Mouse (Mus musculus) thymus, postnatal 36 days (tissue): ENCODE measurements around the gene Dpf2.
A peak's percentile ranks its signal among the peaks of the same experiment; 100 is the strongest.
"Not testable (repeated sequence)": the region's sequence is repeated elsewhere in the genome, so short reads cannot be mapped to it uniquely, and the experiment has no call there.

Experiments
- DNase-seq, 2 experiments: peaks; one replicate each; pipeline ENCODE4 v3.0.0; 2022; ENCODE audit warnings: mixed read lengths in 2 of 2

Dpf2 gene

DNA sequence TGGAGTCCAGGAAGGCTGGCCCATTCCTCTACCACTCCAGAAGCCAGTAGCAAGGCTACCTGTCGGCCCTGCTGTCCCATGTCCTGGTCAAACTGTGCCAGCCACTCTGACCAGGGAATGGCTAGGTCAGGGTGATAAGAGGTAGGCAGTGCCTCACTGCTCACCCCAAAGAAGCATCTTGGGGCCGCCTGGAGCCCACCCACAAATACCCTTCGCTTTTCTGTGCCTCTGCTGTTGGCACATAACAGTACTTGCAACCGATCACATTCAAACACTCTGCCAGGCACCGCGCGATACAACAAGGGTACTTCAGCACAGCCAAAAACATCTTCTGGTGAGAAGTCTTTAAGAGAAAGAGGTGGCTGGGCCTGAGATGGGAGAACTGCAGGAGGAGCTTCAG, 20.5 kb downstream of the Dpf2 start:
- DNase-seq = no peak

- DNase-seq = no peak
Observed at GRCm38 (mm10) chr19:5891521-5892258, 21.1 kb downstream of the Dpf2 start.

GRCm38 (mm10) chr19:5889211-5889610, 23.6 kb downstream of the Dpf2 start:
- no peak for DNase-seq

- no peak for DNase-seq
Observed at GRCm38 (mm10) chr19:5887234-5887815, 25.5 kb downstream of the Dpf2 start.

GRCm38 (mm10) chr19:5885838-5886237, 27.0 kb downstream of the Dpf2 start:
- DNase-seq = no peak

GRCm38 (mm10) chr19:5883935-5884334, 28.9 kb downstream of the Dpf2 start:
- DNase-seq = no peak

DNA sequence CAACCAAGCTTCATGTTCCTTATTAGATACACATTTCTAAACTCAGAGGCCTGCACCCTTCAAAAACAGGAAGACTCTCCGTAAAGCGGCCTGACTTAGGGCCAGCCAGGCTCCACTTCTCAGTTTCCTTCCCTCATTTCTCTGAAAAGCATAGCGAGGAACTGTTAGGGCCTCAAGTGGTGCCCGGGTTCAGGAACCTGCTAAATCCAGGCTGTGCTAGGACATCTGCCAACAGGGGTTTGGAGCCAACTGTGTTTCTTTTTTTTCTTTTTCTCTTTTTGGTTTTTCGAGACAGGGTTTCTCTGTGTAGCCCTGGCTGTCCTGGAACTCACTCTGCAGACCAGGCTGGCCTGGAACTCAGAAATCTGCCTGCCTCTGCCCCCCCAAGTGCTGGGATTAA, 30.7 kb downstream of the Dpf2 start:
- not testable (repeated sequence) for DNase-seq

DNA sequence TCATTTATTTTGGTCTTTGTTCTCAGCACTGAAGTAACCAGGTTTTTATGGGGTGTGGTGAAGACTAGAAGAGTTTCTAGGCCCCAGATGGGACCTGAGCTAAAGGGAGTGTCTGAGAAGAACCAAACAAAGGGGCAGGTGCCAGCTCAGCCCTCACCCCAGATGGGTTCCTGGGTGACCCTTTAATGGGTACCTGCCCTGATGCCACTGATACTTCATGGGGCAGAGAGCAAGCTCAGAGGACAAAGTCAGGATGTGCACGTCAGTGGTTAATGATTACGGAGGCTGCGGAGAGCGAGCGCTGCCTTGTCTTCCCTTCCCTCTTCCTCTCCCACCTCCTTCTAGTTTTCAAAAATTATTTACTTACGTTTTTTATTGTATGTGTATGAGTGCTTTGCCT, 31.7 kb downstream of the Dpf2 start:
- DNase-seq = no peak

GRCm38 (mm10) chr19:5879735-5880134, 33.1 kb downstream of the Dpf2 start:
- no peak for DNase-seq

DNA sequence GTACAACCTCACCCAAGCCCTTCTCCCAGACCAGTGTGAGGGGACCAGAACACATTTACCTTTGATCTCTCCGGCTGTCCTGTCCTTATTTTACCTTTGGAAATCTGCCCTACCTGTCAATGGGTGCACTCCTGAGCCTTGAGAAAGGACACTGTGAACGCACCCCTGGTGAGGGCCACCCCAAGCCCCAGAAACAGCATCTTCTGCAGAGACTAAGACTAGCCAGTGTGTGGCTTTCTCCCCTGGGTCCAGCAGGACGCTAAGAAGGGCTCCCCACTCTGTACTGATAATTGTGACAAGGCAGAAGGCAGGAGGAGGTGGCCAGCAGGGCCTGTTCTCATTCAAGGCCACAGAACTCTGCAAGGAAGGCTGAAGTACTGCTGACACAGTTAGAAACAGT, 33.9 kb downstream of the Dpf2 start:
- no peak for DNase-seq

GRCm38 (mm10) chr19:5878362-5878722, 34.5 kb downstream of the Dpf2 start:
- DNase-seq = no peak

DNA sequence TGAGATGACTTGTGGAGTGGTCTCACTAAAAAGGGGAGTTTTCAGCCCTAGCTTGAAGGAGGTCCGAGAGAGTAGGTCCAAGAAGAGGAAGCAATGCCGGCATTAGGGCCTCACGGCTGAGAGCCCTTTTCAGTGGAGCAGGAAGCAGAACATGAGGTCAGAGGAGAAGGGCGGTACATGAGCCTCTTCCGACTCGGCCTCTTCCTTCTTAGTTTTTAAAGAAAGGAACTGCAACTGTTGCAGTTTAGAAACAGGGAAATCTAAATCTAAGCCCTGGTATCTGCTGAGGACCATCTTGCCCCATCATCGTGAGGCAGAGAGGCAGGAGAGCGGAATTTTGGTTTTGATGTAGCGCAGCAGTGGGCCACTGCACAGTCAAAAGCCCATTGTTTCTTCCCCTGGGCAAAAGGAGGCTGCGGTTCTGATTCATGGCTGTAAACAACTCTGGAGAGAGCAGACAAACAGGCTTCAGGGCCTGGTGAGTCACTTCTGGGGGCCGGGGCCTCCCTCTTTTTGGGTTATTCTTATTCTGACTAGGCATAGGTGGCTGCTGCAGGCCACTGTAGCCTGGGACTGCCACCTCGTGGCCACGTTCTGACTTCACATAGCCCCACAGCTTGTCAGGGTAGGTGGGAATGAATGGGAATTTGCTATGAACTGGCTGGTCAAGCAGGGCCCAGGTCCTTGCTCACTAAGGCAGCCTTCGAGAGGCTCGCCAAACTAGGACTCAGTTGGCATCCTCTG, 35.0 kb downstream of the Dpf2 start, which contains the start of gene Slc25a45:
TSS of gene Slc25a45 (plus strand) at position 191 of the 744 bp plus-strand sequence.
- DNase-seq = peak; percentile 77 to 82

- DNase-seq = peak; percentile 95 to 96
Observed at GRCm38 (mm10) chr19:5874969-5875480, 37.8 kb downstream of the Dpf2 start, which contains the start of gene Frmd8. Gene Frmd8, minus strand, starts transcription at chr19:5875274.

GRCm38 (mm10) chr19:5874391-5874968, 38.3 kb downstream of the Dpf2 start:
- no peak for DNase-seq

- peak; percentile 44 to 60 for DNase-seq
Observed at GRCm38 (mm10) chr19:5872931-5873556, 39.8 kb downstream of the Dpf2 start.

- DNase-seq = peak; percentile 44 to 49
Observed at GRCm38 (mm10) chr19:5872528-5872927, 40.3 kb downstream of the Dpf2 start.

GRCm38 (mm10) chr19:5871683-5872082, 41.1 kb downstream of the Dpf2 start:
- no peak for DNase-seq

DNA sequence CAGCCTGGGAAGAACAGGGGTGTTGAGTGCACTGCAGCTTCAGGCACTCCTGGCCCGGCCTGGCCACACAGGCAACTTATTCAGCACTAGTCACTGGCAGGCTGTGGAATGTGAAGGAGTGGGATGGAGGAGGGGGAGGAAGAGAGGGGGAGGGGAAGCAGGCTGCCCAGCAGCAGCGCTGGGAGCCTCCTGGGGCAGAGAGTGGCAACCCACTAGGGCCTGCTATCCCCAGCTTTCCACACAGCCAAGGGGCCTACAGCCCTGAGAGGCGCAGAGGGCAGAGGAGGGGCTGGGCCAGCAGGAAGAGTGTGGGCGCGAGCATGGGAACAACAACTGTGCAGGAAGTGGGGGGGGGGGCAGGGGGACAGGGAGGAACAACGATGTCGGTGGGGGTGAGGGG, 41.5 kb downstream of the Dpf2 start:
- peak; percentile 71 to 85 for DNase-seq

GRCm38 (mm10) chr19:5868096-5868495, 44.7 kb downstream of the Dpf2 start:
- DNase-seq = no peak

DNA sequence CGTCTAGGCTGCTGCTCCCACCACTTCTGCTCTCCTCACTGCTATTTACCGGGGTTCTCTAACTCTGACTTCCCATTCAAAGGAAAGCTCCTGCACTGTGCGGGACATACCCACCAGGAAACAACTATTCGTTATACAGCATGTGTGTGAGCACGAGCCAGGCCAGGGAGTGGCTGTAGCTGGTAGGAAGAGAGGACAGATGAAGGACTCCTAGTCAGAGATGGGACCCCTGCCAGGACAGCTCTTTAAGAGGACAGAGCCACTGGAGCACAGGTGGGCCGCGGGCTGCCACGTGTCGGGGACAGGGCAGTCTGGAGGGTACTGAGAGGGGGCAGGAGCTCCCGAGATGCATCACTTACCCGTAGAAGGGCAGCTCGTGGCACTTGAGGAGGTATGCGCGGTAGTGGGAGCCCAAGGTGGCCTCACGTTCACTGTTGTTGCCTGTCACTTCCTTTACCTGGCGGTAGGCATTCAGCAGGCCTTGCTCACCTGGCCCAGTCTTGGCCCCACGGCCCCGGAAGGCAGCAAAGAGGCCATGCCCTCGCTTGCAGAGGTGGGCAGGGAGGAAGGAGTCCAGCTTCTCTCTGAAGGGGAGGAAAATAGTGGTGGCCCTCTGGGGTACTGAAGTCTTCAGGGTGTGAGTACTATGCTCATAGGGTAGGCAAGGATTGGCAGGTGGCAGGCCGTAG, 48.0 kb downstream of the Dpf2 start:
- no peak for DNase-seq

GRCm38 (mm10) chr19:5863776-5864175, 49.0 kb downstream of the Dpf2 start:
- DNase-seq = no peak
